Mouse (Mus musculus) fat pad, adult 2 months (tissue): Measurements from ENCODE around the gene Zfp697.
"Not testable (repeated sequence)": the region's sequence is repeated elsewhere in the genome, so short reads cannot be mapped to it uniquely, and the experiment has no call there.

ENCODE experiments used
- DNase-seq: peaks from one replicate; pipeline ENCODE4 v3.0.0-alpha.2; 2011; ENCODE audit warnings: low read depth, low spot score; ENCODE audit errors: extremely low read depth

Gene Zfp697

DNA sequence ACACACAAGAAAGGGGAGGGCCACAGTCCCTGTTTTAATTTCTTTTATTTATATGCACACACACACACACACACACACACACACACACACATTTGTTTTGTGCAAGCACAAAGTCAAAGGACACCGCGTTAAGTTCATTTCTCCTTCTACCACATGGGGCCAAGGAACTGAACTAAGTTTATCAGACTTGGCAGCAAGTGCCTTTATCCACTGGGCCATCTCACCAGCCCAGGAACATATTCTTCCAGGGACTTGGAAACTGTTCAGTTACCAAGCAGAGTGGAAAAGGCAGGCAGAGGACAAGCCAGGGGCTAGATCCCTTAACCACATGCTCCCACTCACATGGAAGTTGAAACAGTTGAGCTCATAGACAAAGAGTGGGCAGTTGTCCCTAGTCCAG lies 13.5 kb upstream of the Zfp697 start:
- peak; percentile 88 for DNase-seq

DNA sequence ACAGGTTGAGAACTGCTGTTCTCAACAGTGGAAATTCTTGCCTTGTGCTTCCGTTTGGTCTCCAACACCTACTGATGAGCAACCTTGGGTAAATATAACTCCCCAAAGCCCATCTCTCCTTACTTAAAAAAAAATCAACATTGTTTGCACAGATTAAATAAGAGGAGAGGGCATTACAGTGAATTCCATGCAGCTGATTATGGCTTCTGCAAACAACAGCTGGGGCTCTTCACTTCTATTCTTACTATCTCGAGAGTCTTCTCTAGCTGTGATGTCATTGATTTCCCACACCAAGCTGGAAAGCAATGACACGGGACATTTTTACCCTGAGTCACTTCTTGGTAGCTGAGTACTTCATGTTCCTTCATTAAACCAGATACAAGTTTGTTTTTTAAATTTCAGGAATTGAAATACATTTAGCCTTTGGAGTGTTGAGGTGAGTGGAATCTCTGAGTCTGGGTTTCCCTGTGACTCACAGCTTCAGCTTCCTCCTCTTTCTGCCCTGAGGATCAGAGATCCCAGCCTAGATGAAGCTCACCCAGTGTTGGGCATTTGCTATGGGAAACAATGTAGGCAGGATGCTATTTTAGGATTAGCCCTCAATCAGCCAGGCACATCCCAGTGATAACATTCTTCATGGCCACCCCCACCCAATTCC lies 8.1 kb upstream of the Zfp697 start:
- DNase-seq: no peak

DNA sequence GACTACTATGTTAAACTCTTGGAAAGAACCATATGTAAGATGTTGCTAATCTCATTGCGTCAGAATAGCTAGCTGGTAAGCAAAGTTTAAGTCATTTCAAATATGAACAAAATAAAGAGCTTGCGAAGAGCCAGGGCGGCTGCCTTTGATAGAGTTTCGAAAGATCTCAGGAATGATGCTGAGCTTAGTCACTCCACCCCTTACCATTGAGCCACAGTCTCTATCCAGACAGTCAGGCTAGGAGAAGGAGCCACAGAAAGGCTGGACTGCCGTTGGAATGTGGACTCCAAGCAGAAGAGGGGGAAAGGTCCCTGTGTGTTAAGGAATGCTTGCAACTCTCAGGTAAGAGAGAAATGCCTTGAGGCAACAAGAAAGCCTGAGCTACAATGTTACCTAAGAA lies 7.3 kb upstream of the Zfp697 start:
- no peak for DNase-seq

DNA sequence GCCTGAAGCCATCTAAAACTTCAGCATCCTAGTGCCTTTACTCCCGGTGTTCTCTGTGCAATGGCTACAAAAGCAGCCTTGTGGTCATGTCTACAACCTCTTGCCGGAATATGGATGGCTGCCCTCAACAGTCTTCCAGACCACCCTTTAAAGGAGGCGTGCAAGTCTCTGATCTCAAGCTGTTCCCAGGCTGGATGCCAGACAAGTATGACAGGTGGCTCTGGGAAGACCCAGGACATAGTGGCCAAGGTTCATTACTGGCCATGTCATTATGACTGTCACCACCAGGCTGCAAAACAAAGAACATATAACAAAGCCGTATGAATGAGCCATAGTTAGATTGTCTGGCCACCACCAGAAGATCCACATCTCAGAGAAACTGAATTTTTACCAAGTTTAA lies 4.0 kb upstream of the Zfp697 start:
- no peak for DNase-seq

DNA sequence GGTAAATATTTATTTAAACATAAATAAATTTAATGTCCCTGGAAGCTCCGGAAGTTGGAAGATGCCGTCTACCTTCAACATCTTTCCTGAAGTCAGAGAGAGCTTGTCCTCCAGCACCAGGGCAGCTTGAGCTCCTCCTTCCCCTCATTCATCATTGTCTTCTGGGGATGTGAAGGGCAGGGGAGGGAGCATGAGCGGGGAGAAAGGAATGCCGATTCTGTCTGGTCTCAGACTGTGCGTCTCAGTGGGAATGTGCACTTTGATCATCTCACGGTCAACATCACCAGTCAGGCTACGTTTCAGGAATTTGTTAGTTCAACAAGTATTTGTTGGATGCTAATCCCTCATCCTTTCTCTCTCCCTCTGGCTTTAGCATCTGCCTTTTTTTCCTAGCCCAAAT lies 3.0 kb upstream of the Zfp697 start:
- no peak for DNase-seq

DNA sequence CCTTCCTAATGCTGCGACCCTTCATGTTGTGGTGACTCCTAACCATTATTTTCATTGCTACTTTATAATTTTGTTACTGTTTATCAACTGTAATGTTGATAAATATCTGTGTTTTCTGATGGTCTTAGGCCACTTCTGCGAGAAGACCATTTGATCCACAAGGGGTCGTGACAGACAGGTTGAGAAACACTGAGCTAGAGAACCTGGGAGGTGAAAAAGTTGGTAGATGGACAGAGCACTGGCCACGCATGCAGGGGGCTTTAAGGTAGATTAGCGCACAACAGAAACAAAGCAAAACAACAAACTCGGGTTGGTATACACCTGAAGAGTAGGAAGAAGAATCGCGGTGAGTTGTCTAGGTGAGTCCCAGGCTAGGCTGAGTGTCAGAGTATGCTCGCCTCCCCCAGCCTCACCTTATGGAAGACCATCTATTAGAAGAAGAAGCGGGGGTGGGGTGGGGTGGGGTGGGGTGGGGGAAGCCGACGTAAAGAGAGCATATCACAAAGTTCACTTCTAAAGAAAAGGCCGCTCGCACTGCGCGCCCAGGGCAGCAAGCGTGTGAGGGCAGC lies 500 bp upstream of the Zfp697 start:
- no peak for DNase-seq

DNA sequence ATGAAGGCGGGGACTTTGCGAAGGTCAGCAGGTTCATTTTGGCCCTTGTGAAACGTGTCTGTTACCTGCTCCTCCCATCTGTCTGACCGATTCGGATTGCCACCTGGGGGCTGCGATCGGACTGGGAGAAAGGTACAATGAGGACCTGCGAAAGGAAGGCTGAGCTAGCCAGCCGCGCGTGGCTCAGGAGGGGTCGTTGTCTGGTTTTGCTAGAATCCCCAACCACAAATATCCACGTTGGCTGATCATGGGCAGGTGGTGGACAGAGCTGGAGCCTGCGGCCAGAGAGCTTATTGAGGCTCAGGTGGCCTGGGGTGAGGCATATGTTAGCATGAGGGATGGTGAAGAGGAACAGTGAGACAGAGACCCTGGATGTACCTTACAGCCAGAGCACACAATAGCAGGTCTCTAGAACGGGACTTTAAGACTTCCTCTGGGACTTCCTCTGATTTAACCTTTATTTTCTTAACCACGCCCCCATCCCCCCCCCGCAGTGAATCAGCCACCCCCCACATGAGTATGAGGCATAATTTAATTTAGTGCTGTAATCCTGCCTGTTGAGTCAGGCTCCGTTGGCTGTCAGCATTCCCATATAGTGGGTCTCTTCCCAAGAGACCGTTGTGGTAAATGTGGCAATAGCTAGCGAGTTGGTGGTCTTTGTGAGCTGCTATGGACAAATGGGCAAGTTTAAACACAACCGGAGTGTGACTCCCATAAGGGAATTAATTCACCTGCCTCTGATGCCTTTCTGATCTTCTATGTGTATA lies 946 bp downstream of the Zfp697 start:
- no peak for DNase-seq

DNA sequence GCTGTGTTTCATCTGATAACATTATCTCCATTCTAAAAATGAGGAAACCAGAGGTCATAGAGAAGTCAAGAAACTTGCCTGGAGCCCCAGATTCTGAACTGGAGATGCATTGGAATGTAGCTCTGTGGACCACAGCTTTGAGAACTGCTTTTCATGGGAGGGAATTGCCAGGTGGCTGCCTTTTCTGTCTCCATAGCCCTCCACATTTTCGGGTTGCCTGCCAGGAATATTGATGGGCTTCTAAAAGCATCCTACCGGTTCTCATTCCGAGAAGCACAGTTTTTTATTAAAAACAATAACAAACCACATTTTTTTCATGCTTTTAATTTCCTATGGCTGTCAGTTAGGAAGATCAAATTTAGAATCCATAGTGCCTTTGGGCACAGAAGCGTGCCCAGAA lies 4.8 kb downstream of the Zfp697 start:
- DNase-seq: no peak

DNA sequence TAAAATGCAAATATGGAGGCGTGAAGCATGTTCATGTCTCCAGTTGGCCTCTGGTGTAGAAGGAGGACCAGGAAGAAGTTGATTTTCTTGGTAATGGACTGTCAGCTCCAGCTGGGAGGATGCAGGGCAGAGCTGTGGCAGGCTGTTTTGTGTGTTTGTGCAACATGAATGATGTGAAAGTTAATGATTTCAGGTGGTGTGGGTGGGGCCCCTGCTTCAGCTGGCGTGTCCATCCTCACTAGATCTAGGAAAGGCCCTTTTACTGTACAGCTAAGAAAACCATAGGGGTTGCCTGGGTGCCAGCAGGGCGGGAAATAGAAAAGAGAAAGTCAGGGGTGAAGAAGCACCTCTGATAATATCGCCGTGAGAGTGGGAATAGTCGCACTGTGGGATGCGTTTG lies 5.5 kb downstream of the Zfp697 start:
- DNase-seq: no peak

DNA sequence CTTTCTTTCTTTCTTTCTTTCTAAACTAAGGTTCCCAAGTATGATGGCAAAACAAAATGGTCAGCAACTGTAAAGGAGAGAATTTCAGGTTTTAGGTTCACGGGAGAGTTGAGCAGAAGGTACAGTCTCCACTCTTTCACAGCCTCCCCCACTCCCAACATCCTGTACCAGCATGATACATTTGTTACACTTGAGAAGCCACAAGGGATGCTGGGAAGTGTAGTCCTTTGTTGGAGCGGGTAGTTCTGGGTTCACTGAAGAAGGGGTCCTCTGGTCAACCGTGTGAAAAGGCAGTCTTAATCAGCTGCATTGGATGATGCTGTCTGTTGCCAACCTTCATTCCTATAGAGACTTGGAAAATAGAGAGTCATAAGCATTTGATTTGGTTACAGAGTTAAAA lies 7.0 kb downstream of the Zfp697 start:
- no peak for DNase-seq

DNA sequence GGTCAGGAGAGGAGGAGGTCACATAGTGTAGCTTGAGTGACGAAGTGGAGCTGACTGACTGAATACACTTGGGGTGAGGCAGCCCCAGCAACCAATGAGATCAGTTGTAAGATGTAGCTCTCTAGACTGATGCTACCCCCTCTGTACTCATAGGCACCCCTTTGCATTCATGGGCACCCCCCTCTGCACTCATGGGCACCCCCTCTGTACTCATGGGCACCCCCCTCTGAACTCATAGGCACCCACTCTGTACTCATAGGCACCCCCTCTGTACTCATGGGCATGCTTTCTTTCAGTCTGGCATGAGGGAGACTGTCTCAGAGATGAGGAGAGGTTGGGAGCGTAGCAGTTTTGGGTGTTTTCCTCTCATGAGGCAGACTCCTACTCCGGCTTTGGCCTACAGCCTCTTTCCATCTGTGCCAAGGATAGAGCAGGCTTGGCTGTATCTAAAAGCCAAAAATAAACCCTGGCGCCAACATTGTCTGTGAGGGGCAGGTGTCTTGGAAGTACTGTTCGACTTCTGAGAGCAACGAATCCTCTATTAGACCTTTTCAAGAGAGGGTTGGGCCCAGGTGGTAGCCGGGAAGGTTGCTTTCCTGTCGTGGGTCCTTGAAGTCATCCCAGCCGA lies 22.1 kb downstream of the Zfp697 start:
- DNase-seq: not testable (repeated sequence)

DNA sequence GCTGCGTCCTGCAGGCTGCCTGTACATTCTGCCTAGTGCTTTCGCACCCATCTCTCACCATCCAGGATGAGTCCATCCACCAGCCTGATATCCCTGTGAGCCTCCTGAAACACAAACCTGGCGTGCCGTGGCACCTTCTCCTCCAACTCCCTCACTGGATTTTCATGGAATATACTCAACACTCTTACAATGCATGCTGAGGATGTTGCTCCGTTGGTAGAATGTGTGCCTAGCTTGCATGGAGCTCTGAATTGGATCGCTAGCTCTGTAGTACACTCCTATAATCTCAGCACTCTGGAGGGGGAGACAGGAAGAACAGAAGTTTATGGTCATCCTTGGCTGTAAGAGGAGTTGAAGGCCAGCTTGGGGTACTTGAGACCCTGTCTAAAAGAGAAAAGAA lies 23.6 kb downstream of the Zfp697 start:
- DNase-seq: not testable (repeated sequence)

DNA sequence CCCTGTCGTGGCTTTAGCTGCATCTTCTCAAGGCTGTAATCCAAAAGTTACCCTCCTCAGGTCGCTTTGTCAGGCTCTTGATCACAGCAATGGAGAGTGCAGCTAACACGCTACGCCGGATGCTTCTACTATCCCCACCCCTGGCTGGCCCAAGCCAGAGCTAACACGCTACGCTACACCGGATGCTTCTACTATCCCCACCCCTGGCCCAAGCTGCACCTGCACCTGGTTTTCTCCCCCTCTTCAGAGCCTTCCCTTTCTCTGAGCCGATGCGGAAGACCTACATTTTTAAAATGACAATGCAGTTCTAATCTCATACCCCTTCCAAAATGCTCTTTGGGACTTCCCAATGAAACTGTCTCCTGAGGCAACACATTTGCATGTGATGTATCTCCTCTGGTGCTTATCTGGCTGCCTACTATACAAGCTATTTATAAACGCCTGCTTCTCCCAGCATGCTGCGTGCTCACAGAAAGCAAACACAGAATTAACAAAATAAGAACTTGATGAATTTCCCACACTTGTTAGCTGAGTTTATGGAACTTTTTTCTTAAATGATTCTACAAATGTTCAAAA lies 24.4 kb downstream of the Zfp697 start:
- DNase-seq: not testable (repeated sequence)

DNA sequence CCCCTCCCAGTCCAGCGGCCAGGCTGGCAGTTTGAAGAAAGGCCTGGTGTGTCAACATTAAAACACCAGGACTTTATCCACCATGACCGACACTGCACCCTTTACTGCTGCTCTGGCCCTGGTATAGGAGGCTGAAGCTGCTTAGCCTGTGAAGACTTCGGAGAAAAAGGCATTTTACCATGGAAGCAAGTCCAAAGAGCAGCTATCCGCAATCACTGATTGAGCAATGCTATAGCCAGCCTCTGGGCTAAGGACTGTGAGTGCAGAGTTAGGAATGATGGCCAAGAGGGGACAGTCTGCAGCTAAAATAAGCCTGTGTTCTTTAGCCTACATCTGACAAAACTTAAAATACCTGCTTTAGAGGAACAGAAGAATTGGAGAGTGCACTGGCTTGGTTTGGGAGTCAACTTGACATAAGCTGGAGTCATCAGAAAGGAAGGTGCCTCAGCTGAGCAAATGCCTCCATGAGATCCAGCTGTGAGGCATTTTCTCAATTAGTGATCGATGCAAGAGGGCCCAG lies 25.1 kb downstream of the Zfp697 start:
- DNase-seq: not testable (repeated sequence)

DNA sequence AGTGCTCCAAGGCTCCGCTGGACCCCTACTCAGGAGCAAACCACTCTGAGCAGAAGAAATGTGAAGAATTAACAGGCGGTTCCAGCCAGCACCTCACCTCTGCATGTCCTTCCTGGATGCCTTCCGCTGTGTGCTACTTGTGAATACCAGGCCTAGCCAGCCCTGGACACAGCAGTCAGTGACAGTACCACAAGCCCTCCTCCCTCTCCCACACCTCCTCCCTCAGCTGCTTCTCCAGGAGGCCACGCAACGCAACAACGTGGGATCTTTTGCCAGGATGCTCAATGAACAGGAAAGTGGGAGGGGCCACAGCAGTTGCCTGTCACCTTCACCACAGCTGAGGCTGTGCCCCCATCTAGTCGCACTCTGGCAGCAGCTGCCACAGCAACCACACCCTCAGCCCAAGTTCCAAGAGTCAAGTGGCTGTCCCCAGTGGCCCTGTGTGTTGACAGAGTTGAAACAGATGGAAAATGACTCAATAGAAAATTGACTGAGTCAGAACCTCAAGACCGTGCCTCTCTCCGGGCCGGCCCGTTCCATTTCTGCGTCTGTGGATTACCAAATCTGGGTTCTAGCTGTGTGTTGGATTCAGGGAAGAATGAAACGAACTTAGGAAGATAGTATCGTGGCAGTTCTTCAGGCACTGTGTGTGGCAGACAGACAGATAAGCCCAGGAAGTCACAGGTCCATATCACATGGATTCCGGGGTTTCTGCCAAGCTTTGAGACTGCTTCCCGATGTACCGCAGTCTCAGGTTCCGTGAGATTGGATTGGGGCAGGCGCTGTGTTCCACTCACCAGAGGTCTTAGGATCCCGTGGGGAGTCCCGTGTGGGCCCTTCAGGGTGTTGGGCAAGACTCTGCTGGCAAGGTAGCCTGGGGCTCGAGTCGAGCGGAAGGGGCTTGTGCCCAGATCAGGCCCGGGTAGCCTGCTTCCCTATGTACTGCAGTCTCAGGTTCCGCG lies 28.6 kb downstream of the Zfp697 start:
- DNase-seq: not testable (repeated sequence)

DNA sequence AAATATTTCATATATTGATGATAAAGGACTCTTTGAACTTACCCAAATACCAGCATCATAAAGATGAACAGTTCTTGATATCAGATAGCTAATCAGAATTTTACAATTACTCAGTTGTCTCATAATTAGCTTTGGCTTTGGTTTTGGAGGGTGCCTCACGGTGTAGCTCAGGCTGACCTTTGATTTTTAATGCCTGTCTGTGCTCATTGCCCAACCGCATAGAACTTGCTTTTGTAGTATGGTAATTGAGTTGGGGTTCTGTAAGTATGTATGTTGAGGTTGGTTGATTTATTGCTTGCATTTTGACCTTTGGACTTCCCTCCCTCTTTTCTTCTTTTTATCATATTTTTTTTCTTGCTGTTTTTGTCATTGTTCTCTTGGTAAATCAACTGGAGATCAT lies 31.5 kb downstream of the Zfp697 start:
- DNase-seq: no peak

DNA sequence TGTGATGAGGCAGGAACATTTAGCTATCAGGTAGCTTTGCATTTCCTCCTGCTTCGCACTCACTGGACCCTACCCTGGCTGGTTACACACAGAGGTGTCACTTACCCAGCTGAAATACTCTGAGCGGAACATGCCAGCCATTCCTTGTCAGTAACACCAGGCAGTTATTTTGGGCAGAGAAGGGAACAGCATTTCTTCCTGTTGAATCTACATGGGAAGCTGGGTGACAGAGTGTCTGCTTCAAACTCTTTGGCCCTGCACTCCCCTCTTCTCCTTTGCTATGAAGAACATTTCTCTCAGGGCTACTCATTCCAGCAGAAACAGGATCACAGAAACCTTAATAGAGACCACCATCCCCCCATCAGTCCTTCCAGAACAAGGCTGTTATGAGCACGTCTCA lies 32.0 kb downstream of the Zfp697 start:
- DNase-seq: no peak

DNA sequence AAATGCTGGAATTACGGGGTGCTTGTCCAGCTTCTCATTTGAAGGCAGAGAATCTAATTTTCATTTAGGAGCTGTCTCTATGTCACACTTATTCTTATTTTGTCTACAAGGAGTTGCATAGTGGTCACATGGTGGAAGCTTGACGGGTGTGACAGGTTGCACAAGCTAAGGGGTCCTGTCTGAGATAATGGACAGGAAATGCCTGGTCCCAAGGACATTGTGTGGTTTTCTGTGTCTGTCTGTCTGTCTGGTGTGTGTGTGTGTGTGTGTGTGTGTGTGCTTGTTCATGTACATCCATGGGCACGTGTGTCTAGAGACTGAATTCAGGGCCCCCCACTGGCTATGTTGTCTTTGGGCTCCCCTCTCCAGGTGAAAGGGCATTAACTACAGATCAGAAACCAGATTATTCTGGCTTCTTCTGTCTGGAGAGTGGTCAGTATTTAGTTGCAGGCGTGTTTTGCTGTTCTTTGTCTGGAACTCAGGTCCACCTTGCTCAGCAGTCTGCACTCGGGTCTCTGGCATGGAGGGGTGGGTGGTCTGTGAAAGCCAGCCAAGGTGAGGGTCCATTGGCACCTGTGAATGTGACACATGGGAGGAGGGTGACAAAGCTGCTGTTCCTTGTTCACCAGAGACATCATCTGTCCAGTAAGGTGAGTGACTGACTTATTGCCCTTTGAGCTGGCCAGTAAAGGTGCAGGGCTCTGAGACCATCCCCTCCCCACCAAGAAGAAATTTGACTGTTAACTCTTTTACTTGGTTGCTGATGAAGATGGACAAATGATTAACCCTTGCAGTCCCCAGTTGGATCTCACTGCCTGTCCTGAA lies 34.4 kb downstream of the Zfp697 start:
- DNase-seq: no peak

DNA sequence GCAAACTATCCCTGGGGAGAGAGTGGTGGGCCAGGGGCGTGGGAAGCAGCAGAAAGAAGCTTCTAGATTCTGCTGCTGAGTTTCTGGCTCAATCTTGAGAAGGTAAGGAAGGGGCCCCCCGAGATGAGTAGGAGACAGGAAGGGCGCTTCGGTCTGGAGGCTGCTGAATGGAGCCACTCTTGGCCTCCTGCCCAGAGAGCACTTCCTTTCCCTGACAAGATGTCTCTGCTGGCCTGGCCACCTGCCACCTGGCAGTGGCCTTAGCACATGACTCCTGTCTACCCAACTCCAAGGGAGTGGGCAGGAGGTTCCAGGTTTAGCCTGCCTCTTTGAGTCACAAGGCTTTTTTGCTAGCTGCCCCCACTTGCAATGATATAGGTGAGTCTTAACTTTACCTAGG lies 35.1 kb downstream of the Zfp697 start:
- no peak for DNase-seq
